8 mouse cellular contexts compared by ENCODE assay signal in the genomic region with DNA sequence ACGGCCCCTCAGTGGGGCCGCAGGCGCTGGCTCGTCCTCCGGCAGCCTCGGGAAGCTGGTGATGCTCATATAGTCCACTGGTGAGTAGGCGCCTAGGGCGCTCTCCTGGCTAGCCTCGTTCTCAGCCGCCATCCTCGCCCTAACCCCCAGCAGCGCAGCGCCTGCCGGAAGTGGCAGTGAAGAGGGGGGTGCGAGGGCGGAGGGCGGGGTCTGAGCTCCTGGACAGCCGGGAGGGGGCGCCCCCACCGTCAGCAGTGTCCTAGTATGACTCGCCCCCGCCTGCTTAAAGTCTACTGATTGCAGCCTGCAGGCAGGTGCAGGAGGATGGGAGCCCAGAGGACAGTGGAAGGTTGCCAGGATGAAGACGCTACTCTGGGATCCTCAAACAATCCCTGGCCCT. TPM values are rescaled to one million over a fixed set of nuclear protein-coding genes. Genes with fewer than 3 reads are reported as not detected.
DNase-seq lines count a peak whose midpoint lies in the region; ATAC-seq lines count a peak whose summit lies in the region.

No protein-coding gene starts in this region.

- peak overlapping the region; percentile 58 for H3K4me2 ChIP-seq in intestine, embryonic 14.5 days (ENCODE audit: low read length)

- 5% methylated on average over 22 of the region's 23 CpGs for WGBS in intestine, embryonic 14.5 days

- H3K9ac ChIP-seq in intestine, embryonic 14.5 days (ENCODE audit: low read length), result peak overlapping the region; percentile 34

- H3K4me1 ChIP-seq in intestine, embryonic 14.5 days (replicated peaks; ENCODE audit: control insufficient read depth, insufficient read depth, low read length), result peaks cover 11% of the 10 kb centered on the region

- no peak for ATAC-seq in intestine, embryonic 14.5 days (replicated peaks; ENCODE audit: low FRiP score, low TSS enrichment, low read depth)
- ATAC-seq in megakaryocyte, adult 5-6 weeks (ENCODE audit: poor library complexity, severe bottlenecking), result peak; percentile 20; the same call in 1 of the 2 replicates

- H3K9me3 ChIP-seq in intestine, embryonic 14.5 days (ENCODE audit: control insufficient read depth, low read length), result no peaks in the 10 kb centered on the region

- peak overlapping the region; percentile 34 for H3K4me3 ChIP-seq in intestine, embryonic 14.5 days (ENCODE audit: low read depth, low read length)

- DNase-seq in NIH3T3 (ENCODE audit: low read depth), result peak; percentile 78
- peak; percentile 78 to 83 for DNase-seq in cerebellum, postnatal 4 days (ENCODE audit: low spot score in 2 of 2)
- DNase-seq in gastrocnemius, postnatal 25 days, result peak; percentile 73
- DNase-seq in intestine, embryonic 14.5 days (ENCODE audit: low spot score), result peak; percentile 75
- peak; percentile 79 to 87 for DNase-seq in left cerebral cortex, adult 9 months (ENCODE audit: low spot score in 2 of 2)
- DNase-seq in right cerebral cortex, adult 18-20 months, result peak; percentile 94
- peak; percentile 96 for DNase-seq in thymus, postnatal 4 days

- H3K27ac ChIP-seq in intestine, embryonic 14.5 days (ENCODE audit: low read depth), result no peak overlapping the region

- H3K27me3 ChIP-seq in intestine, embryonic 14.5 days (replicated peaks; ENCODE audit: control insufficient read depth, insufficient read depth, low read length), result peaks cover 11% of the 10 kb centered on the region

- H3K36me3 ChIP-seq in intestine, embryonic 14.5 days (ENCODE audit: control insufficient read depth, insufficient read depth, low read length), result no peaks in the 10 kb centered on the region

RNA-seq across cellular contexts. Expression of gene Acss2, which starts 3.1 kb away (rescaled TPM):
- total RNA-seq in gastrocnemius, postnatal 25 days (2021), result 10 to 100 TPM; 27.0 to 31.2 TPM
- 15.5 and 16.8 TPM in 2 replicates for polyA plus RNA-seq in intestine, embryonic 14.5 days (2014; fragmentation: Nextera tagmentation; extraction: Ambion mirVana)
- total RNA-seq in megakaryocyte, adult 5-6 weeks (2015), result 8.9 and 9.6 TPM in 2 replicates
- 12.0 and 13.6 TPM in 2 replicates for total RNA-seq in megakaryocyte, adult 5-6 weeks (2017)

RNA-seq across cellular contexts. Expression of gene Ggt7, which starts 3.4 kb away (rescaled TPM):
- under 1 TPM; 0.41 to 0.80 TPM for total RNA-seq in gastrocnemius, postnatal 25 days (2021)
- polyA plus RNA-seq in intestine, embryonic 14.5 days (2014; fragmentation: Nextera tagmentation; extraction: Ambion mirVana), result 3.6 and 4.0 TPM in 2 replicates
- not detected in 2 replicates for total RNA-seq in megakaryocyte, adult 5-6 weeks (2015)
- not detected in 2 replicates for total RNA-seq in megakaryocyte, adult 5-6 weeks (2017)

RNA-seq across cellular contexts. Expression of gene Ncoa6, which starts 41.0 kb away (rescaled TPM):
- 10 to 100 TPM; 13.0 to 13.8 TPM for total RNA-seq in gastrocnemius, postnatal 25 days (2021)
- 27.9 and 28.3 TPM in 2 replicates for polyA plus RNA-seq in intestine, embryonic 14.5 days (2014; fragmentation: Nextera tagmentation; extraction: Ambion mirVana)
- 65.1 and 71.0 TPM in 2 replicates for total RNA-seq in megakaryocyte, adult 5-6 weeks (2015)
- 16.7 and 24.8 TPM in 2 replicates for total RNA-seq in megakaryocyte, adult 5-6 weeks (2017)
